Mouse (Mus musculus): ENCODE results near the gene Elovl3. TPM values are rescaled to one million over a fixed set of nuclear protein-coding genes. Genes with fewer than 3 reads are reported as not detected.
"Not testable (repeated sequence)": the region's sequence is repeated elsewhere in the genome, so short reads cannot be mapped to it uniquely, and the experiment has no call there.

Gene Elovl3
- total RNA-seq, 2 experiments from 2014 or later = not detected

- Histone ChIP-seq H3K27ac (no peak overlapping the region), H3K4me3 (no peak overlapping the region)
- DNase-seq = no peak
- intact Hi-C loops (cut with DNase I) = no loop called here
- TF ChIP-seq CTCF (IDR thresholded peaks at IDR 0.05) = no peak
Measured at GRCm38 (mm10) chr19:46114617-46115016, 17.1 kb upstream of the Elovl3 start.

GRCm38 (mm10) chr19:46119458-46119857 is 12.2 kb upstream of the Elovl3 start:
- DNase-seq = no peak
- TF ChIP-seq CTCF (IDR thresholded peaks at IDR 0.05) = no peak
- H3K27ac ChIP-seq = no peak overlapping the region
- no peak overlapping the region for H3K4me3 ChIP-seq
- intact Hi-C loops (cut with DNase I) = no loop called here

GRCm38 (mm10) chr19:46120872-46121271 is 10.8 kb upstream of the Elovl3 start:
- intact Hi-C loops (cut with DNase I) = no loop called here
- no peak overlapping the region for H3K4me3 ChIP-seq
- no peak overlapping the region for H3K27ac ChIP-seq
- TF ChIP-seq CTCF (IDR thresholded peaks at IDR 0.05) = no peak
- DNase-seq = no peak

DNA sequence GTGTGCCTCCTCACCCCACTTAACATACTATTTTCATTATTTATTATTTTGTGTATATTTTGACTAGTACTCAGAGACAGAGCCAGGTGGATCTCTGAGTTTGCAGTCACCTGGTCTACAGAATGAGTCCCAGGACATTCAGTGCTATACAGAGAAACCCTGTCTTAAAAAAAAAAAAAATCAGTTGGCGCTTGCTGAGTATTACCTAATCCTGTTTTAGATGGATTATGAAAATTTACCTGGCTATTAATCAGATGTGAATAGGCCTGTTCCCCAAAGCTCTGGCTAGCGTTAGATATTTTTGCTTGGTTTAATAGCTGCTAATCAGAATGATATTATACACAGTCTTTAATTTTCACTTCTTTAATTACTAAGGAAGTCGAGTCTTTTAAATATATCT is 7.8 kb upstream of the Elovl3 start:
- no peak for DNase-seq
- no peak overlapping the region for H3K27ac ChIP-seq
- no peak for TF ChIP-seq CTCF (IDR thresholded peaks at IDR 0.05)
- intact Hi-C loops (cut with DNase I) = no loop called here
- H3K4me3 ChIP-seq = no peak overlapping the region

- Histone ChIP-seq H3K27ac (no peak overlapping the region), H3K4me3 (no peak overlapping the region)
- DNase-seq = no peak
- TF ChIP-seq CTCF (IDR thresholded peaks at IDR 0.05) = no peak
- intact Hi-C loops (cut with DNase I) = loop anchor here (5.0 kb wide), 1 partner anchor 37 kb away; no protein-coding TSS in a partner anchor
Measured at GRCm38 (mm10) chr19:46124651-46125050, 7.0 kb upstream of the Elovl3 start.

GRCm38 (mm10) chr19:46126301-46126700 is 5.4 kb upstream of the Elovl3 start:
- TF ChIP-seq CTCF (IDR thresholded peaks at IDR 0.05) = no peak
- DNase-seq = no peak
- intact Hi-C loops (cut with DNase I) = loop anchor here (5.0 kb wide), 1 partner anchor 39 kb away; no protein-coding TSS in a partner anchor
- no peak overlapping the region for H3K4me3 ChIP-seq
- H3K27ac ChIP-seq = no peak overlapping the region

DNA sequence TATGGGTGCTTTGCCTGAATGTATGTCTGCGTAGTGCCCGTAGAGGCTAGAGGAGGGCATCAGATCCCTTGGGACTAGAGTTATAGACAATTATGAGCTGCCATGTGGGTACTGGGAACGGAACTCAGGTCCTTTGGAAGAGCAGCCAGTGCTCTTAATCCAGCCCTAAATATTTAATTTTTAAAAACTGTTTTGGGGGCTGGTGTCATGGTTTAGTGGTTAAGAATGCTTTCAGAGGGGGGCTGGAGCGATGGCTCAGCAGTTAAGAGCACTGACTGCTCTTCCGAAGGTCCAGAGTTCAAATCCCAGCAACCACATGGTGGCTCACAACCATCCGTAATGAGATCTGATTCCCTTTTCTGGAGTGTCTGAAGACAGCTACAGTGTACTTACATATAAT is 2.0 kb upstream of the Elovl3 start:
- H3K27ac ChIP-seq, DNase-seq, H3K4me3 ChIP-seq: not testable (repeated sequence)
- intact Hi-C loops (cut with DNase I) = loop anchor here (5.0 kb wide), 1 partner anchor 42 kb away; no protein-coding TSS in a partner anchor

- intact Hi-C loops (cut with DNase I) = no loop called here
- Histone ChIP-seq H3K27ac (no peak overlapping the region), H3K4me3 (peak overlapping the region; percentile 56)
- no peak for TF ChIP-seq CTCF (IDR thresholded peaks at IDR 0.05)
- no peak for DNase-seq
Measured at GRCm38 (mm10) chr19:46131283-46131682, 414 bp upstream of the Elovl3 start.

GRCm38 (mm10) chr19:46132577-46132976 is 880 bp downstream of the Elovl3 start:
- no peak overlapping the region for H3K4me3 ChIP-seq
- no peak for TF ChIP-seq CTCF (IDR thresholded peaks at IDR 0.05)
- DNase-seq = no peak
- intact Hi-C loops (cut with DNase I) = no loop called here
- H3K27ac ChIP-seq = no peak overlapping the region

- Histone ChIP-seq H3K27ac (peak overlapping the region; percentile 91), H3K4me3 (peak overlapping the region; percentile 80)
- TF ChIP-seq CTCF (IDR thresholded peaks at IDR 0.05) = no peak; the same call in 1 of the 2 replicates
- intact Hi-C loops (cut with DNase I) = loop anchor here (1.0 to 2.0 kb wide), 2 partner anchors 119 to 174 kb away; no protein-coding TSS in a partner anchor
- peak; percentile 92 for DNase-seq
Measured at GRCm38 (mm10) chr19:46135297-46135696, 3.6 kb downstream of the Elovl3 start.

DNA sequence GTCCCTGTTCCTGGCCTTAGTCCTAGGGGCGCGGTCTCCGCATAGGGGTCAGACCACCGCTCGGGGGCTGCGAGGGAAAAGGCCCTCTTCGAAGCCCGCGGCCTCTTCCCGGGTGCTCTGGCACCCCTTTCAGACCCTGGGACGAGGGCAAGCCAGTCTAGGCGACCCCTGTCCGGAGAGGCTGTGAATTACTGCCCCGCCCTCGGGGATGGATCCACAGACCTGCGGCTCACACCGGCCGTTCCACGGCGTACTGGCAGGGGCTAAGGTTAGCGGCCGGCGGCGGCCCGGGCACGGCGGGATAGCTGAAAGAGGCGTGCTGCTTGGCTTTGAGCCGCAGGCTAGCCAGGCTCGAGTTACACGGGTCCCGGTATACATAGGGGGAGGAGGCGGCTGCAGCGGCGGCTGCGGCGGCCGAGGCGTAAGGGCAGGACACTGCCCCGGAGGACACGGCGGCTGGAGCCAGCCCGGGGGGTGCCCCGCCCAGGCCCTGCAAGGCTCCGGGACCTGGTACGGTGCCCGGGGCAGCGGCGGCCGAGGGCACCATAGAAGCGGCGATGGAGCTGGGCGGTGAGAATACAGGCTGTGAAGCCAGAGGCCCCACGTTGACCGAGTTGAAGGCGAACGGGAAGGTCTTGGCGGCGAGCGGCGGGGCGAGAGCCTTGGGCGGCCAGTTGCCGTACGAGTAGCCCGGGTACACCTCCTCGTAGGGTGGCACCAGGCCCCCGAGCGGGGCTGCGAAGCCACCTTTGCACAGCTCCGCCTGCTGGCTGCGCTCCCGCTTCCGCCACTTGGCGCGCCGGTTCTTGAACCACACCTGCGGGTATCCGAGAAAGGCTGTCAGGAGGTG is 4.3 kb downstream of the Elovl3 start:
- intact Hi-C loops (cut with DNase I) = loop anchor here (1.0 to 2.0 kb wide), 2 partner anchors 118 to 173 kb away; no protein-coding TSS in a partner anchor
- peak overlapping the region; percentile 80 for H3K4me3 ChIP-seq
- peak; percentile 93 for DNase-seq
- TF ChIP-seq CTCF (IDR thresholded peaks at IDR 0.05) = peak; percentile 39; the same call in 1 of the 2 replicates
- peak overlapping the region; percentile 91 for H3K27ac ChIP-seq

GRCm38 (mm10) chr19:46136639-46137580 is 5.2 kb downstream of the Elovl3 start:
- TF ChIP-seq CTCF (IDR thresholded peaks at IDR 0.05) = peak; percentile 75
- Histone ChIP-seq H3K4me3 (peak overlapping the region; percentile 80), H3K27ac (peak overlapping the region; percentile 91)
- DNase-seq = peak; percentile 74
- intact Hi-C loops (cut with DNase I) = no loop called here
